Mouse (Mus musculus) heart, postnatal 4 days (tissue): ENCODE measurements at regions not wholly inside any gene's neighbourhood (a gene's known extent, or its start where the extent isn't known, plus 50 kb on each side); places are given as distances from the start of the nearest gene placed in this dataset.

Experiments
- DNase-seq: peaks from one replicate; pipeline ENCODE4 v3.0.0; 2021

DNA sequence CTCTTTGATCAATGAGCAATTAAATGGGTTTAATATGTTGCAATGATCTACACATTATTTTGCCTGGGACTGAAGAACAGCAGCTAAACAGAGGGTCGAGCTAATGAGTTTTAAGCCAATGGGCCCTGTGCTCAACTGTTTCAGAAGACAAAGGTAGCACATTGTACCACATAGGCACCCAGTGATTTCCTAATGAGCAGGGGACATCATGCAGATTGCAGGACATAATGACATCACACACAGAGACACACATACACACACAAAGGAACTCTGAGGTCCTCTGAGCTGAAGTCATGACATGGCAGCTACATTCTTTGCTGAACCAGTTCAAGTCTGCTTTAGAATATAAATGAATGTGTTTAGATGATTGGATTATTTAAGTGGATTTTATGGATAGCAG is 71.9 kb downstream of the Zfp330 start:
- DNase-seq: no peak

- no peak for DNase-seq
Measured at GRCm38 (mm10) chr8:82700471-82700870, 73.5 kb downstream of the Zfp330 start.

DNA sequence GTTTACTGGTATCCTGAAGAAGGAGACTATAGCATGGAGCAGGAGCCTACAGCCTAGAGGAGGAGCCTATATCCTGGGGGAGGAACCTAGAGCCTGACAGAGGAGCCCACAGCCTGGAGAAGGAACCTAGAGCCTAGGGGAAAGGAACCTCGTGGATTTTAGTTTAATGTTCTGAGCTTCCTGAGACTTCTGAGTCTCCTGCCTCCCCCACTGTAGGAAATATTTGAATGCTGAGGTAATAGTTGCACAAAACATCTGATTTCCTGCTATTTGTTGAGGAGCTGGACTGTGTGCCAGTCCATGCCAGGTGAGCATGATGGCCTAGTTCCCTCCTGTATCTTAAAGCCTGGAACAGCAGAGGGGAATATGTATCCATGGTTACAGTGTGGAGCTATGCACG is 74.7 kb downstream of the Zfp330 start:
- DNase-seq: no peak

DNA sequence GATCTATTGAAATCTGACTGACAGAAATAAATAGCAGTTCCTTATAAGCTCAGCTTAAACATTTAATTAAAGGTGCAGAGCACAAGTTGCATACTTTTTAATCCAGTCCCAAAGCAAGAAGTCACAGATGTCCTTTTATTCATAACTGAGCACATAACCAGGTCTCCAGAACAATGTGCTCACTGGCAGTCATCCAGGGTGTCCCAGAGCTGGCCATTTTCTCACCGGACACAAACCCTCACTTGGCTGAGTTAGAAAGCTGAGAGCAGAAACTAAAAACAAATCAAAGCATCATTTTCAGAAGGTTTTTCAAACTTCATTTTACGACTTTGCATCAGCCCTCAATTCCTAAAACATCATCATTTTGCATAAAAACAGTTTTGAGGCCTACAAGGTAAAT is 75.9 kb downstream of the Zfp330 start:
- DNase-seq: peak; percentile 53

DNA sequence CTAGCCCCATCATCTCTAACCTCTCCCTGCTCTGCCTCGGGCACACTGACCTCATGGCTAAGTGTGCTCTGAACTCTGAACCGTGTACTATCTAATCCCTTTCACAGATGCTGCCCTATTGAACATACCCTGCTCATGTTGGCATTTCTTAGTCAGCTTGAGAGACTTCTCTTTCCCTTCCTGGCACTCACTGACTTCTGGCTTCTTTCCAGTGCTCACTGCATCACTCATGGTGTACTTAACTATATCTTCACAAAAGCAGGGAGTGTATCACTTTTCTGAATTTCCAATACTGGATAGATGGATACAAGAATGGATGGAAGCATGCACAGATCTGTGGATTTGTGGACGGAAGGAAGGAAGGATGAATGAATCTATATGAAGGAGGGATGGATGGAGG is 80.9 kb downstream of the Zfp330 start:
- DNase-seq: no peak

DNA sequence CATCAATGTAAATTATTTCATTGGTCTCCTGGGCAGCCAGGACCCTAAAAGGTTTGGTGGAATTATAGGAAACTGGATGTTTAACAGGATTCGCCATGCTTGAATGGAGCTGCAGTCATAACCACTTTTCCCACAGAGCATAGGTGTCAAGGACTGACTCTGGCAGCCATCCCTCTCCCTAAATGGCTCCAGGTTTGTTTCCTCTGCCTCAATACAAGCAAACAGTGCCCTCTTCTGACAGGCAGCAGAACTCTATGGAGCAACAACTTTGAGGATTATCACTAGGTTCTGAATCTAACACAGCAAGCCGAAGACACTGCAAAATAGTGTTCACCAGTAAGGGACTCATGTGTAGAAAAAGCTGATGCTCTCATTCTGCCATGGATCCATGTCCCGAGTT is 84.6 kb downstream of the Zfp330 start:
- DNase-seq: peak; percentile 56

DNA sequence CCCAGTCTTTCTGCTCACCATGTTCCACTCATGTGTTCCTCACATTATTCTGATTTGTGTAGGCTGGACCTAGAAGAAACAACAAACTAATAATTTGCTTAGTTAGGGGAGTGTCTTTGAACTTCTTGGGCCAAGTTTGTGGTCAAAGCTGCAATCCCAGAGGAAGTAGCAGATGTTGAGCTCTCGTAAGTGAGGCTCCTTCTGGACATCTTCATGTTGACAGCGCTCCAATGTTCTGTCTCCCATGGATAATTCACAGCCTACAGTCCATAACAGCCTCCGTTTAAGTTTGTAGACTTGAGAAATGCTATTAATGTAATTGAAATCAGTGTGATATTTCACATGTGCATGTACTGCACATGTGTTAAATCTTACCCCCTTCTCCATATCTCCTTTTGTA is 88.0 kb downstream of the Zfp330 start:
- DNase-seq: no peak

GRCm38 (mm10) chr8:82678793-82679192 is 95.2 kb downstream of the Zfp330 start:
- no peak for DNase-seq

- DNase-seq: no peak
Measured at GRCm38 (mm10) chr8:82677781-82678180, 96.2 kb downstream of the Zfp330 start.

- DNase-seq: no peak
Measured at GRCm38 (mm10) chr8:82669241-82669640, 104.7 kb downstream of the Zfp330 start.

DNA sequence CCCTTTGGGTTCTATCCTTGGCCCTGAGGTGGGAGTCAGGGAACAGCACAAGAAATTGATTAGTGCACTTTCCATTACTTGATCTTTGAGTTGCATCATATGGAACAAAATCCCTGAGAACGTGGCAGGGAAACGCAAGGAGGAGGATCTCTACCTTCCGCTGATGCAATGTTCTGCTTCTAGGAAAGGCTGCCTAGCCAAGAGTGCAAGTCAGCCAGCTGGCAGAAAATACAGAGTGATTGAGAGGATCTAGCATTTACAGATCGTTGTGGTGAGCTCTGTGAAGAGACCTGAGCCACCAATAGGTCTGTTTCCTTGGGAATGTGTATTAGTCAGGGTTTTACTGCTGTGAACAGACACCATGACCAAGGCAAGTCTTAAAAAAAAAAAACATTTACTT is 108.8 kb downstream of the Zfp330 start:
- DNase-seq: no peak

- no peak for DNase-seq
Measured at GRCm38 (mm10) chr8:82640502-82640901, 133.5 kb downstream of the Zfp330 start.

DNA sequence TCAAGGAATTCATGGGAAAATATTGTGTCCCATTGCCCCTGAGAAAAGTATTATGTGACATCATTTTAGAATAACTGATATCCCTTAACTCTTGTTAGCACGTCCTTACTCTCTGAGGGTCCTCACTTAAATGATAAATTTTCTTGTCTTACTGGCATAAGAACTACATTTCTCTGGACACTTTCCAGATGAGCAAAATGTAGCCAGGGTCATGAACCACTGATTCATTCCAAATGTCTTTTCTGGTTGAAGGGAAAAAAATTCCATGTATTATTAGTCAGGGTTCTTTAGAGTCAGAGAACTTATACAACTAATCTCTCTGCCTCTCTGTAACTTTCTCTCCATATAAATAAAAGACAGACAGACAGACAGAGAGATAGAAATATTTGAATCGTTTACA is 143.5 kb downstream of the Zfp330 start:
- no peak for DNase-seq

DNA sequence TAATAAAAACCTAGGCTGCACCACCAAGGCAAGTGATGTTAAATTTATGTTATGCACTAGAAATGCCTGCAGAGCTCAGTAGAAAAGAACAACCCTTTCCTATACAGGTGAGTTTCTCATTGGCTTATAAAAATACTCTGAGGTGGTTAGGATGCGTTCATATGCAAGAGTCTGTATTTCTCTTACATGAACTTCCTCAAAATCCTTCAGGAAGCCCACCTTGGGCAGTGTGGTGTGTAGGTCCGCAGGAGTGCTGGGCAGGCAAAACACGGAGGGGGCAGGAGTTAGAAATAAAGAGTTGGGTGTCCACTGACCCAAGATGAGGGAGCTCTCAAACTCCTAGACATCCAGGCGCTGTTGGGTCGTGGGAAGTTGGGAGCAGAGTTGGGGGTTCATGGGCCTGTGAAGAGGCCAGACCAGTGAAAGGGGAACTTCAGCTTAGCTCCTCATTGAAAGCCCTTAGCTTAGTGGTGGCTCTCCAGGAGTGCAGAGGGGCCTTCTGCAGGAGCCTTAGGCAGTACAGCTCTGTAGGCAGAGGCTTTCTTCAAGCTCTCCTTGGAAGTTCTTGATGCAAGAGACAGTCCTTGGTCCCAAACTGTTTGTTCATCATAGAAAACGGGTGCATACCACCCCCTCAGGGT is 150.0 kb downstream of the Zfp330 start:
- DNase-seq: no peak

DNA sequence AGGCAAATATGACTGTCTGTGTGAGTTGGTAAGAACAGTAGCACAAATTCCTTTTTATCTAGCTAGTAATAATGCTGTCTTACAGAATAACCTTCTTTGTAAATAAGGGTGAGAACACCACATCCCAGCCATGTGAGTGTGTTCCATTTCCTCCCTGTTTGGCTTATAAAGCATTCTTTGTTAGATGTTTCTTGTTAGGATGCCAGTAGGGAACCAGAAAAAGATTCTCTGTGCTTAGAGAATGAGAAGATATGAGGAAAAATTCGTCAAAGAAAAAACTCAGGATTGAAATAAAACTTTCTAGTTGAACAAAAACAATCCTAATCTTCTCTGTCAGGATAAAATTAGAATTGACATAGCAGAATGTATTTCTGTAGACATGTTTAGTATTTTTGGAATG is 155.3 kb downstream of the Zfp330 start:
- DNase-seq: no peak

- peak; percentile 57 for DNase-seq
Measured at GRCm38 (mm10) chr8:82601556-82601955, 172.4 kb downstream of the Zfp330 start.

- no peak for DNase-seq
Measured at GRCm38 (mm10) chr8:82573434-82573833, 170.4 kb upstream of the Il15 start.

- no peak for DNase-seq
Measured at GRCm38 (mm10) chr8:82538121-82538520, 135.1 kb upstream of the Il15 start.

GRCm38 (mm10) chr8:82529153-82529552 is 126.1 kb upstream of the Il15 start:
- no peak for DNase-seq

GRCm38 (mm10) chr8:82523866-82524265 is 120.8 kb upstream of the Il15 start:
- DNase-seq: no peak

- DNase-seq: no peak
Measured at GRCm38 (mm10) chr8:82498496-82498895, 95.5 kb upstream of the Il15 start.

DNA sequence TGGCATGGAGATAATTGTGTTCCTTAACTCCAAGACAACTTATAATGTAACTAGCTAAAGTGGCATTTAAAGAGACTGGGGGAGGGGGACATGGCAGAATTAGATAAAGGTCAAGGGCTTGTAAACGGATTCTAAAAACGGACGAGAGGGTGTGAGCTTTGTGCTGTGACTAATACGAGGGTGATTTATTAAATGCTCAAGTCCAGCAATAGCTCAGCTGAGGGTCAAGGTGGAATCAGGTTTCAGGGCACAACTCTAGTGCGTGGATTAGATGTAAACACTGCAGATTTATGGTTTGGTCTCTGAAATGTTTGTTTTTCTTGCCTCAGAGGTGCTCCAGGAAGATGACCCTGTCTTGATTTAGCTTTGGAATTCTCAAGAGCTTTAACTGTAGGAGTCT is 74.8 kb upstream of the Il15 start:
- no peak for DNase-seq

- DNase-seq: no peak
Measured at GRCm38 (mm10) chr8:82477426-82477769, 74.4 kb upstream of the Il15 start.

DNA sequence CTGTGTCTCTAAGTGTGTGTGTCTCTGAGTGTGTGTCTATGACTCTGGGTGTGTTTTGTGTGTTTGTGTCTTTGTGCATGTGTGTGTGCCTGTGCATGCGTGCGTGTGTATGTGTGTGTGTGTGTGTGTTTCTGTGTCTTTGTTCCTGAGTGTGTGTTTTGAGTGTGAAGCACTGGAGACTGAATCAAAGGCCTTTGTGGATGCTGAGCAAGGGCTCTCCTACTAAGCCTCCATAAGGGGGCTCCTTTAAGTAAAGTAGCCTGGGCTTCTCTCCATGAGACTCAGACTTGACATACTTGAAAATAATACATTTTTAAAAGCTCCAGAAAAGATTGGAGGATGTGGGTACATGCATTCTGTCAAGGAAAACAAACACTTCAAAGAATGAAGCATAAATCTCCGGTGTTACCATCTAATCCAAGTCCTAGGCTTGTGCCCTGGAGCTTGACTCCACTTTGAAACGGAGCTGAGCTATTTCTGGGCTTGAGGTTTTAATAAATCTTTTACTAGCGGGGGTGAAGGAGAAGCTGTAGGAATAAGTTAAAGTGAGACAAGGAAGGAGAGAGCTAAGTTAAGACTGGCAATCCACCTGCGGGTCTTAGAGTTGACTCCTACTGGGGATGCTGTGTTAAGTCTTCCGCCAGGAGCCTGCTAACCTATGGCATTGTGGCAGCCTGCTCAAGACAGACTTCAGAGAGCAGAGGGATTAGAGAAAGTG is 73.8 kb upstream of the Il15 start:
- no peak for DNase-seq

- DNase-seq: no peak
Measured at GRCm38 (mm10) chr8:82473266-82473665, 70.2 kb upstream of the Il15 start.
